Mouse (Mus musculus) megakaryocyte-erythroid progenitor cell, adult 5-6 weeks (primary cell): ENCODE measurements at regions not wholly inside any gene's neighbourhood (a gene's known extent, or its start where the extent isn't known, plus 50 kb on each side); places are given as distances from the start of the nearest gene placed in this dataset.
"Not testable (repeated sequence)": the region's sequence is repeated elsewhere in the genome, so short reads cannot be mapped to it uniquely, and the experiment has no call there.

ENCODE experiments used
- ATAC-seq: replicated peaks from 2 replicates; pipeline ENCODE4 v1.8.0; 2016; ENCODE audit warnings: mild to moderate bottlenecking, inconsistent platforms; ENCODE audit not compliant: severe bottlenecking, poor library complexity, low FRiP score, low TSS enrichment

GRCm38 (mm10) chr2:147989616-147990015, 57.2 kb downstream of the Foxa2 start:
- no peak for ATAC-seq

- ATAC-seq = no peak
Measured at GRCm38 (mm10) chr2:147988586-147988985, 58.2 kb downstream of the Foxa2 start.

- no peak for ATAC-seq
Measured at GRCm38 (mm10) chr2:147985261-147985575, 61.6 kb downstream of the Foxa2 start.

- no peak for ATAC-seq
Measured at GRCm38 (mm10) chr2:147984547-147985260, 62.1 kb downstream of the Foxa2 start.

GRCm38 (mm10) chr2:147980929-147981479, 65.8 kb downstream of the Foxa2 start:
- ATAC-seq = no peak

- ATAC-seq = no peak
Measured at GRCm38 (mm10) chr2:147980408-147980807, 66.4 kb downstream of the Foxa2 start.

GRCm38 (mm10) chr2:147979660-147980364, 67.0 kb downstream of the Foxa2 start:
- no peak for ATAC-seq

GRCm38 (mm10) chr2:147979001-147979400, 67.8 kb downstream of the Foxa2 start:
- ATAC-seq = no peak

- ATAC-seq = no peak
Measured at GRCm38 (mm10) chr2:147974776-147975175, 72.0 kb downstream of the Foxa2 start.

GRCm38 (mm10) chr2:147968671-147969070, 78.1 kb downstream of the Foxa2 start:
- ATAC-seq = no peak

- no peak for ATAC-seq
Measured at GRCm38 (mm10) chr2:147967829-147968529, 78.8 kb downstream of the Foxa2 start.

- ATAC-seq = not testable (repeated sequence)
Measured at GRCm38 (mm10) chr2:147963284-147963683, 83.5 kb downstream of the Foxa2 start.

- no peak for ATAC-seq
Measured at GRCm38 (mm10) chr2:147961633-147962032, 85.1 kb downstream of the Foxa2 start.

- no peak for ATAC-seq
Measured at GRCm38 (mm10) chr2:147954183-147954582, 92.6 kb downstream of the Foxa2 start.

- ATAC-seq = no peak
Measured at GRCm38 (mm10) chr2:147951233-147951632, 95.5 kb downstream of the Foxa2 start.

- no peak for ATAC-seq
Measured at GRCm38 (mm10) chr2:147944171-147945040, 102.4 kb downstream of the Foxa2 start.

GRCm38 (mm10) chr2:147942591-147942990, 104.2 kb downstream of the Foxa2 start:
- ATAC-seq = no peak

GRCm38 (mm10) chr2:147941319-147941718, 105.5 kb downstream of the Foxa2 start:
- no peak for ATAC-seq

- no peak for ATAC-seq
Measured at GRCm38 (mm10) chr2:147932494-147932893, 114.3 kb downstream of the Foxa2 start.
